Mouse (Mus musculus) E14TG2a.4 (cell line): ENCODE data around the gene Kcnt2.

Source experiments
- H3K27me3 ChIP-seq: 2 replicates; pipeline ENCODE4 v1.6.1; 2014; ENCODE audit warnings: low read length, control low read depth; ENCODE audit not compliant: insufficient read depth
- H3K36me3 ChIP-seq: 2 replicates; pipeline ENCODE4 v1.6.1; 2014; ENCODE audit warnings: low read length, control low read depth; ENCODE audit not compliant: insufficient read depth
- H3K4me1 ChIP-seq: replicated peaks from 2 replicates; pipeline ENCODE4 v1.6.1; 2014; ENCODE audit warnings: low read depth, low read length, control low read depth
- H3K4me3 ChIP-seq: replicated peaks from 2 replicates; pipeline ENCODE4 v1.5.1; 2014; ENCODE audit warnings: mild to moderate bottlenecking, low read length
- H3K9me3 ChIP-seq: 2 replicates; pipeline ENCODE4 v1.6.1; 2014; ENCODE audit warnings: low read length, control low read depth
- CTCF ChIP-seq: conservative IDR thresholded peaks from 2 replicates; pipeline ENCODE4 v1.5.1; 2014; ENCODE audit warnings: low read length
- NANOG ChIP-seq: IDR thresholded peaks from 2 replicates; pipeline ENCODE4 v1.6.1; 2014; ENCODE audit warnings: borderline replicate concordance, low read length, mixed read lengths
- POU5F1 ChIP-seq: IDR thresholded peaks from 2 replicates; pipeline ENCODE4 v1.6.1; 2014; ENCODE audit warnings: low read length, borderline replicate concordance

Kcnt2 gene

GRCm38 (mm10) chr1:140390301-140390700 lies 144.3 kb downstream of the Kcnt2 start:
- no peaks in the 10 kb centered on the region for H3K9me3 ChIP-seq
- no peaks in the 10 kb centered on the region for H3K4me1 ChIP-seq
- H3K4me3 ChIP-seq: no peak overlapping the region
- H3K27me3 ChIP-seq: no peaks in the 10 kb centered on the region
- no peaks in the 10 kb centered on the region for H3K36me3 ChIP-seq
- TF ChIP-seq POU5F1: no peak
- no peak for TF ChIP-seq NANOG
- no peak for TF ChIP-seq CTCF

- Histone ChIP-seq H3K4me1 (no peaks in the 10 kb centered on the region), H3K36me3 (no peaks in the 10 kb centered on the region), H3K27me3 (no peaks in the 10 kb centered on the region), H3K9me3 (no peaks in the 10 kb centered on the region), H3K4me3 (no peak overlapping the region)
- TF ChIP-seq NANOG (no peak), CTCF (no peak), POU5F1 (no peak)
Observed at GRCm38 (mm10) chr1:140397756-140398155, 151.8 kb downstream of the Kcnt2 start.

- TF ChIP-seq CTCF (no peak), POU5F1 (no peak), NANOG (no peak)
- no peaks in the 10 kb centered on the region for H3K4me1 ChIP-seq
- H3K9me3 ChIP-seq: no peaks in the 10 kb centered on the region
- no peaks in the 10 kb centered on the region for H3K36me3 ChIP-seq
- no peaks in the 10 kb centered on the region for H3K27me3 ChIP-seq
- H3K4me3 ChIP-seq: no peak overlapping the region
Observed at GRCm38 (mm10) chr1:140406631-140407288, 160.8 kb downstream of the Kcnt2 start.

- H3K4me1 ChIP-seq: no peaks in the 10 kb centered on the region
- TF ChIP-seq POU5F1: no peak
- TF ChIP-seq NANOG: no peak
- no peak for TF ChIP-seq CTCF
- H3K36me3 ChIP-seq: no peaks in the 10 kb centered on the region
- H3K4me3 ChIP-seq: no peak overlapping the region
- no peaks in the 10 kb centered on the region for H3K27me3 ChIP-seq
- H3K9me3 ChIP-seq: no peaks in the 10 kb centered on the region
Observed at GRCm38 (mm10) chr1:140415761-140416160, 169.8 kb downstream of the Kcnt2 start.

- TF ChIP-seq POU5F1: no peak
- TF ChIP-seq NANOG: no peak
- no peak for TF ChIP-seq CTCF
- Histone ChIP-seq H3K27me3 (no peaks in the 10 kb centered on the region), H3K36me3 (no peaks in the 10 kb centered on the region), H3K4me3 (no peak overlapping the region), H3K4me1 (peaks cover 3% of the 10 kb centered on the region), H3K9me3 (no peaks in the 10 kb centered on the region)
Observed at GRCm38 (mm10) chr1:140422954-140423353, 177.0 kb downstream of the Kcnt2 start.

- Histone ChIP-seq H3K27me3 (no peaks in the 10 kb centered on the region), H3K4me3 (no peak overlapping the region), H3K36me3 (peaks cover 10% of the 10 kb centered on the region; the same call in 1 of the 2 replicates), H3K9me3 (no peaks in the 10 kb centered on the region), H3K4me1 (peaks cover 40% of the 10 kb centered on the region)
- peak; percentile 91; the same call in 1 of the 2 replicates for TF ChIP-seq NANOG
- no peak for TF ChIP-seq CTCF
Observed at GRCm38 (mm10) chr1:140429284-140429850, 183.4 kb downstream of the Kcnt2 start.

GRCm38 (mm10) chr1:140432039-140432438 lies 186.1 kb downstream of the Kcnt2 start:
- Histone ChIP-seq H3K4me1 (peaks cover 52% of the 10 kb centered on the region), H3K4me3 (no peak overlapping the region), H3K36me3 (peaks cover 10% of the 10 kb centered on the region; the same call in 1 of the 2 replicates), H3K9me3 (no peaks in the 10 kb centered on the region), H3K27me3 (no peaks in the 10 kb centered on the region)
- TF ChIP-seq CTCF (no peak), NANOG (no peak), POU5F1 (no peak)

GRCm38 (mm10) chr1:140434791-140435190 lies 188.8 kb downstream of the Kcnt2 start:
- H3K9me3 ChIP-seq: no peaks in the 10 kb centered on the region
- no peak for TF ChIP-seq NANOG
- H3K4me1 ChIP-seq: peaks cover 57% of the 10 kb centered on the region
- H3K27me3 ChIP-seq: no peaks in the 10 kb centered on the region
- peaks cover 10% of the 10 kb centered on the region; the same call in 1 of the 2 replicates for H3K36me3 ChIP-seq
- no peak overlapping the region for H3K4me3 ChIP-seq

GRCm38 (mm10) chr1:140438176-140438575 lies 192.2 kb downstream of the Kcnt2 start:
- Histone ChIP-seq H3K4me3 (no peak overlapping the region), H3K4me1 (peaks cover 35% of the 10 kb centered on the region), H3K36me3 (no peaks in the 10 kb centered on the region), H3K27me3 (no peaks in the 10 kb centered on the region), H3K9me3 (no peaks in the 10 kb centered on the region)
- TF ChIP-seq POU5F1 (no peak), CTCF (no peak), NANOG (no peak)
